In the genomic region with DNA sequence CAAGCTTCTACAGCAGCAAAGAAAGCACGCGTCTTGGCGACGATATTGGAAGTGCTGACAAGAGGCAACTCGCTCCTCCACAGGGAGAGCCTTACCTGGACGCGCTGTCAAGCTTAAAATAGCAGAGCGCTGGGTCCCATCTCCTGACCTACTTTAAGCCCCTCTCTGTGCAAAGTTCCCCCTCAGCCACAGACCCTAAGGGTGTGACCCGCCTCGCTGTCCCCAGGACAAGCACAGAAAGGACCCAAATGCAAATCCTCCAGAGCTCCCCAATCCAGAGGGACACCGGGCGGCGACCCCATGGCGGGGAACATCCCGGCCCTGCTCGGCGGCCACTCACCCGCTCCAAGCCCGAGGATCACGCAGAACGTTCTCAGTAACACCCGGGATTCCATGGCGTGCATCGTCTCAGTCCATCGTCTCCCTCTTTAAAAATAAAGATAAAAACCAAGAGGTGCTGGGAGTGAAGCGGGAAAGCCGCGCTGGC, we compare ENCODE assay signal across 8 mouse cellular contexts. TPM values are rescaled to one million over a fixed set of nuclear protein-coding genes. Genes with fewer than 3 reads are reported as not detected.
DNase-seq lines count a peak whose midpoint lies in the region; ATAC-seq lines count a peak whose summit lies in the region.

No protein-coding gene starts in this region.

- H3K36me3 ChIP-seq in liver, embryonic 11.5 days (ENCODE audit: control insufficient read depth, insufficient read depth, low read length): no peaks in the 10 kb centered on the region
- H3K36me3 ChIP-seq in embryonic facial prominence, embryonic 11.5 days (replicated peaks; ENCODE audit: control insufficient read depth, insufficient read depth, low read depth, low read length): no peaks in the 10 kb centered on the region
- no peaks in the 10 kb centered on the region for H3K36me3 ChIP-seq in hindbrain, embryonic 15.5 days
- no peaks in the 10 kb centered on the region for H3K36me3 ChIP-seq in neural tube, embryonic 12.5 days

- H3K4me3 ChIP-seq in liver, embryonic 11.5 days (ENCODE audit: low read depth, low read length): peak overlapping the region; percentile 51
- H3K4me3 ChIP-seq in embryonic facial prominence, embryonic 11.5 days (ENCODE audit: low read depth, low read length): peak overlapping the region; percentile 64
- peak overlapping the region; percentile 60 for H3K4me3 ChIP-seq in hindbrain, embryonic 15.5 days
- peak overlapping the region; percentile 79 for H3K4me3 ChIP-seq in neural tube, embryonic 12.5 days

- DNase-seq in liver, embryonic 11.5 days (ENCODE audit: low spot score): no peak
- DNase-seq in liver: no peak
- DNase-seq in embryonic facial prominence, embryonic 11.5 days (ENCODE audit: low spot score): peak; percentile 20
- DNase-seq in left cerebral cortex, adult 9 months (ENCODE audit: low spot score in 2 of 2): no peak
- DNase-seq in urinary bladder, postnatal 25 days (ENCODE audit: low spot score): no peak

- peak overlapping the region; percentile 71 for H3K4me2 ChIP-seq in liver, embryonic 11.5 days
- peak overlapping the region; percentile 98 for H3K4me2 ChIP-seq in embryonic facial prominence, embryonic 11.5 days (ENCODE audit: low read depth, low read length)
- H3K4me2 ChIP-seq in hindbrain, embryonic 15.5 days: peak overlapping the region; percentile 89
- peak overlapping the region; percentile 94 for H3K4me2 ChIP-seq in neural tube, embryonic 12.5 days (replicated peaks)

- 2% methylated on average over 28 of the region's 28 CpGs for WGBS in liver, embryonic 11.5 days
- under 1% methylated on average over 28 of the region's 28 CpGs for WGBS in embryonic facial prominence, embryonic 11.5 days
- WGBS in hindbrain, embryonic 15.5 days: under 1% methylated on average over 28 of the region's 28 CpGs
- WGBS in neural tube, embryonic 12.5 days: 1% methylated on average over 28 of the region's 28 CpGs

- H3K4me1 ChIP-seq in liver, embryonic 11.5 days (replicated peaks; ENCODE audit: control insufficient read depth, insufficient read depth, low read length): no peaks in the 10 kb centered on the region; the same call in 1 of the 2 replicates
- H3K4me1 ChIP-seq in embryonic facial prominence, embryonic 11.5 days (ENCODE audit: control insufficient read depth, insufficient read depth, low read length): no peaks in the 10 kb centered on the region; the same call in 1 of the 2 replicates
- H3K4me1 ChIP-seq in hindbrain, embryonic 15.5 days (replicated peaks): peaks cover 18% of the 10 kb centered on the region
- peaks cover 7% of the 10 kb centered on the region; the same call in 1 of the 2 replicates for H3K4me1 ChIP-seq in neural tube, embryonic 12.5 days

- no peak overlapping the region for H3K27ac ChIP-seq in liver, embryonic 11.5 days (ENCODE audit: low read depth, low read length)
- H3K27ac ChIP-seq in embryonic facial prominence, embryonic 11.5 days (replicated peaks; ENCODE audit: low read depth, low read length): no peak overlapping the region
- H3K27ac ChIP-seq in hindbrain, embryonic 15.5 days (replicated peaks): peak overlapping the region; percentile 82
- H3K27ac ChIP-seq in neural tube, embryonic 12.5 days: peak overlapping the region; percentile 64; the same call in 1 of the 2 replicates

- H3K9ac ChIP-seq in liver, embryonic 11.5 days (ENCODE audit: low read depth, low read length): no peak overlapping the region
- H3K9ac ChIP-seq in embryonic facial prominence, embryonic 11.5 days (replicated peaks; ENCODE audit: low read length): peak overlapping the region; percentile 73
- H3K9ac ChIP-seq in hindbrain, embryonic 15.5 days: peak overlapping the region; percentile 57
- peak overlapping the region; percentile 91 for H3K9ac ChIP-seq in neural tube, embryonic 12.5 days

- no peak for ATAC-seq in liver, embryonic 11.5 days (replicated peaks; ENCODE audit: low FRiP score)
- no peak for ATAC-seq in embryonic facial prominence, embryonic 11.5 days (replicated peaks; ENCODE audit: insufficient number of reproducible peaks, low FRiP score, low TSS enrichment, low read depth)
- ATAC-seq in hindbrain, embryonic 15.5 days (ENCODE audit: low FRiP score, low read depth): peak; percentile 50
- peak; percentile 8; the same call in 1 of the 2 replicates for ATAC-seq in neural tube, embryonic 12.5 days (ENCODE audit: low FRiP score, low read depth)
- no peak for ATAC-seq in erythroid progenitor cell, adult 5-6 weeks (replicated peaks; ENCODE audit: low FRiP score, poor library complexity, severe bottlenecking)

- H3K9me3 ChIP-seq in liver, embryonic 11.5 days (ENCODE audit: control insufficient read depth, low read length): no peaks in the 10 kb centered on the region
- H3K9me3 ChIP-seq in embryonic facial prominence, embryonic 11.5 days (replicated peaks; ENCODE audit: control insufficient read depth, low read length): no peaks in the 10 kb centered on the region
- H3K9me3 ChIP-seq in hindbrain, embryonic 15.5 days: no peaks in the 10 kb centered on the region
- no peaks in the 10 kb centered on the region for H3K9me3 ChIP-seq in neural tube, embryonic 12.5 days

- H3K27me3 ChIP-seq in liver, embryonic 11.5 days (replicated peaks; ENCODE audit: control insufficient read depth, insufficient read depth, low read length): peaks cover 34% of the 10 kb centered on the region
- H3K27me3 ChIP-seq in embryonic facial prominence, embryonic 11.5 days (ENCODE audit: control insufficient read depth, insufficient read depth, low read length): peaks cover 17% of the 10 kb centered on the region
- H3K27me3 ChIP-seq in hindbrain, embryonic 15.5 days: no peaks in the 10 kb centered on the region; the same call in 1 of the 2 replicates
- H3K27me3 ChIP-seq in neural tube, embryonic 12.5 days (replicated peaks): peaks cover 5% of the 10 kb centered on the region; the same call in 1 of the 2 replicates

RNA-seq across cellular contexts. Expression of gene Nell2, which starts 0.9 kb away (rescaled TPM):
- polyA plus RNA-seq in liver, embryonic 11.5 days (2014; fragmentation: Nextera tagmentation; extraction: Ambion mirVana): 1.8 and 1.9 TPM in 2 replicates
- polyA plus RNA-seq in embryonic facial prominence, embryonic 11.5 days (2014; fragmentation: Nextera tagmentation; extraction: Ambion mirVana): 24.5 and 25.2 TPM in 2 replicates
- 169 and 176 TPM in 2 replicates for polyA plus RNA-seq in hindbrain, embryonic 15.5 days (2015; fragmentation: Nextera tagmentation; extraction: Ambion mirVana)
- polyA plus RNA-seq in neural tube, embryonic 12.5 days (2016; fragmentation: Nextera tagmentation; extraction: Ambion mirVana): 162 and 173 TPM in 2 replicates
- total RNA-seq in erythroid progenitor cell, adult 5-6 weeks (2015; ENCODE audit: low replicate concordance): not detected in 2 replicates
- total RNA-seq in erythroid progenitor cell, adult 5-6 weeks (2017; ENCODE audit: low replicate concordance): not detected in 2 replicates

Comparison
In these comparisons a context has a peak if more than half of its experiments do, and no peak if none do; other contexts are left out.
1. ATAC-seq: peak in hindbrain, embryonic 15.5 days (single experiment) and neural tube, embryonic 12.5 days (single experiment); none in liver, embryonic 11.5 days (single experiment), embryonic facial prominence, embryonic 11.5 days (single experiment) and erythroid progenitor cell, adult 5-6 weeks (single experiment).
2. H3K27ac ChIP-seq: peak in hindbrain, embryonic 15.5 days (single experiment) and neural tube, embryonic 12.5 days (single experiment); none in liver, embryonic 11.5 days (single experiment) and embryonic facial prominence, embryonic 11.5 days (single experiment).
3. Peak in every context shown above with its lines, with median percentiles within 50 percentile points of each other: H3K4me2 ChIP-seq and H3K4me3 ChIP-seq.